Mouse (Mus musculus): ENCODE data around the gene Shank2.

The Shank2 gene

DNA sequence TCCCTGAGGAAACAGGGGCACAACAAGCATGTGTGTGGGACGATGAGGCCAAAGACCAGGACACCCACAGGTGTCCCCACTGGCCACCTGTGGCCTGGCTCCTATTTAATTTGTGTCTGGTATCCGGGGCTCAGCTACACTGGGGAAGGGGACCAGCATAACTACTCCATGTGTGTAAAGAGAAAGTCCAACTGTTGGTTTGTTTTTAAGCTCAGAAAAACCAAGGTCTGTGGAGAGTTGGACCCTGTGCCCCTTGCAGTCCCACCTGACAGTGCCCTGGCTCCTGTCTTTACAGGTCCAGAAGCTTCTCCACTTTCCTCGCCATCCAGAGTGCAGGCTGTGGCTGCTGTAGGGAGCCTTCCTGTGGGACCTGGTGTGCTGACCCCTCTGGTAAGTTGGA lies at the start of gene Shank2:
Gene Shank2 (plus strand): TSS at position 301 of the 400 bp plus-strand sequence.
- DNase-seq (ENCODE audit: low read depth, low spot score): no peak

DNA sequence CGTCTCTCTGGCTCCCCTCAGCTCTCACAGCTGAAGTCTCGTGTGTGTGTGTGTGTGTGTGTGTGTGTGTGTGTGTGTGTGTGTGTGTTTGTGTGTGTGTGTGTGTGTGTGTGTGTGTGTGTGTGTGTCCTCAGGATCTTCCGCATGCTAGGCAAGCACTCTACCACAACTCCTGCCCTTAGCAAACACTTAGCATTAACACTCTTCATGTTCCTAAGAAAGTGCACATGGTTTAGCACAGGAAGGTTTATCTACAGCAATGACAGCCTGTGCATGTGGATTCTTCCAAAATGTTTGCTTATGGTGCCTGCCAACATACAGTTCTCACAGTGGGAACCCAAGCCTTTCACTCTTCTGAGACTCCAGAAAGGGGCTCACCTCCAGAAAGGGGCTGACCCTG lies 49.6 kb upstream of the Shank2 start:
- DNase-seq (ENCODE audit: low read depth, low spot score): no peak

GRCm38 (mm10) chr7:143956575-143957295 lies 45.0 kb upstream of the Shank2 start:
- no peak for DNase-seq (ENCODE audit: low read depth, low spot score)

DNA sequence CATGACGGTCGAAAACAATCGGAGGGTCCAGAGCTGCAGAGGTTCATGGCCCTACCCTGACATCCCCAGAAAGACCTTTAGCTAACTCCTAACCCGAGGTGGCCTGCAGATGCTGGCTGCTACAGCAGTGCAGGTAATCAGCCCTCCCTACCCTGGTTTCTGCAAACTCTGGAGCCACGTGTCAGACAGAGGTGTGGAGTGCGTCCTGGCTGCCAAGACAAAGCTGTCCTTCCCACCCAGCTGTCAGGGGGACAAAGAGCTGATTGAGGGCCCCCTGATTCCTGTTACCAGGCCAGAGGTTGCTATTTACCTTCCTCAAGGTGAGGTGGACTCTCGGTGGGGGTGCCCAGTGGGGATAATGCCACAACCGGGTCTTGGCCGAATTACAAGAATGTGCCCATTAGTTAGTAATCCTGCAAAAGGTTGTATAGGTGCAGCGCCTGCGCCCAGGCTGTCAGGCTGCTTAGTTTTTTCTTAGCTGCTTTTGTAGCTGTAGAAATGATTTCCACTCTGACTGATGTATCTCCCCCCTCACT lies 43.6 kb upstream of the Shank2 start:
- DNase-seq (ENCODE audit: low read depth, low spot score): no peak

DNA sequence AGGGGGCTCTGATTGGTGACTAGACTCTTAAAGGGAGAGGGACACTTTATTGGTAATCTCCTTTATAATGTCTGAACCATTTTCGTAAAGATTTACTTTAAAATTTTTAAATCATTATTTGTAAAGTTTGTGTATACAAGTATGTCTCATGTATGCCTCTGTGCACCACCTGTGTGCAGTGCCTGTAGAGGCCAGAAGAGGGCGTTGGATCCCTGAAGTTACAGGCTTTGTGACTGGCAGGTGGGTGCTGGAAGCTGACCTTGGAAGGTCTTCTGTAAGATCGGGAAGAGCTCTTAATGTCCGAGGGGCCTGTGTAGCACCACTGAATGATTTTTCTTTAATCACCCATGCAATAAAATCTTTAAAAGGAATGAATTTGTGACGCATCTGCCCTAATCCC lies 37.9 kb upstream of the Shank2 start:
- peak; percentile 40 for DNase-seq (ENCODE audit: low read depth, low spot score)

DNA sequence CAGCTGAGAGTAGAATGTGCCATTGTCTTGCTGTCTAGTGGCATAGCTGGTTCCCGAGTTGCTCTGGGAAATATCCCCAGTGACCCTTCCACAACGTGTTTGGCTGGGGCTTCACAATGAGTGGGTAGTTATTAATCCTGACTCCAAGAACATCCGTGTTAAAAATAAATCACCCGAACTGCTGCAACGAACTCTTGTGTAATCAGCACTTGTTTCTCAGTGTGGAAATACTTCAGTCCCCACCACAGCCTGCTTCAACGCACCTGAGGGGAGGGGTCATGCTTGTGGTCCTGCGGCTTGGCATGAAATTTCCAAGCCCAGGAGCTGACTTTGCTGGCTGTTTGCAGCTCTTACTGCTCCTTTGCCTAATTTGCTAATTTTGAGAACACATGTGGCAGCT lies 35.1 kb upstream of the Shank2 start:
- no peak for DNase-seq (ENCODE audit: low read depth, low spot score)

DNA sequence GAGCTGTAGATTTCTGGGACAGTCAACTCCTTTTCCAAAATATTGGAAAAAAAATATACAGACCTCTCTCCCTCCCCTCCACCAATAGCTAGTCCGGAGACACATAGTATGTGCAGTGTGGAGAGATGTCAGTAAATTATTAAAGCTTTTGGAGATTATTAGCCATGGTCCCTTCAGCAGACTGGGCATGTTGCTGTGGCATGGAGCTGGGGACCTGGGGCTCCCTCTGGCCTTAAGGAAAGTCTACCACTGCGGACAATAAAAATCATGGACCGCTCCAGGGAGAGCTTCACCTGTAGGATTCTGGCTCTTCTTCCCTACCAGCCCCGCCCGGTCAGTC lies 24.3 kb upstream of the Shank2 start:
- DNase-seq (ENCODE audit: low read depth, low spot score): no peak

GRCm38 (mm10) chr7:143977831-143978682 lies 23.7 kb upstream of the Shank2 start:
- DNase-seq (ENCODE audit: low read depth, low spot score): peak; percentile 54

- peak; percentile 91 for DNase-seq (ENCODE audit: low read depth, low spot score)
Measured at GRCm38 (mm10) chr7:143978741-143979371, 22.9 kb upstream of the Shank2 start.

- no peak for DNase-seq (ENCODE audit: low read depth, low spot score)
Measured at GRCm38 (mm10) chr7:143979986-143980385, 21.7 kb upstream of the Shank2 start.

- no peak for DNase-seq (ENCODE audit: low read depth, low spot score)
Measured at GRCm38 (mm10) chr7:143986281-143986680, 15.4 kb upstream of the Shank2 start.

DNA sequence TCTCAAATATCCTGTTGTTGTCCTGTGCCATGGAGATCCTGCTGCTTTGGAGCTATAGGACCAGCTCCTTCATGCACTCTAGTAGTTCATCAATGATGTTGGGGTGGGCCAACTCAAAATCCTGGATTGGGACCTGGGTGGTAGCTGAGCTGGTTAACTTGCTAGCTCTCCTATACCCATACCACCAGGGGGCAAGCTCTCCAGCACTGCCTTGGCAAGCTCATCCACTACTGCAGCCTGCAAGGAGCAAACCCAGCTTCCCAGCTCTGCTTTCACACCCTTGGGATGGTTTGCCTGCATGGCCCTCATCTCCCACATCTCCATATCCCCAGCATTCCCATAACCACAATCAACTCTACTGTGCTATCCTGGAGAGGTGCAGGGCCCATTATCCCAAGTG lies 10.6 kb upstream of the Shank2 start:
- no peak for DNase-seq (ENCODE audit: low read depth, low spot score)

- no peak for DNase-seq (ENCODE audit: low read depth, low spot score)
Measured at GRCm38 (mm10) chr7:143999073-143999472, 2.7 kb upstream of the Shank2 start.

- no peak for DNase-seq (ENCODE audit: low read depth, low spot score)
Measured at GRCm38 (mm10) chr7:144003471-144003870, 1.7 kb downstream of the Shank2 start.

DNA sequence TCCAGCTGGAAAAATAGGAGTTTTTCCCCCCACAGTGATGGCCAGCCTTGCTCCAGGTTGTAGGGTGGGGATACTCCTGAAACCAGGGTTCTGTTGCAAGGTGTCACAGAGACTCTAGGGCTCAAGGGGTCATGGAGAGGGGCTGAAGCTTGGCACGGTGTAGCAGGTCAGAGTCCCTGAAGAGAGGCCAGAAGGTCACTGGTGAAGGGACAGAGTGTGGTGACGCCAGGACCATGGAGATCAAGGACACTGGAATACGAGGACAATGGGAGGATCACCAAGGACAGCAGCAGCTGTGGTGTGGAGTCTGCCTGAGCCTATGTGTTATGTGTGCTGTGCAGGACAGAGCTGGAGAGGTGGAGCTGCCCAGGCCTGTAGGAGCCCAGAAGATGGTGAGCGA lies 6.4 kb downstream of the Shank2 start:
- DNase-seq (ENCODE audit: low read depth, low spot score): no peak

GRCm38 (mm10) chr7:144008985-144009384 lies 7.3 kb downstream of the Shank2 start:
- no peak for DNase-seq (ENCODE audit: low read depth, low spot score)

DNA sequence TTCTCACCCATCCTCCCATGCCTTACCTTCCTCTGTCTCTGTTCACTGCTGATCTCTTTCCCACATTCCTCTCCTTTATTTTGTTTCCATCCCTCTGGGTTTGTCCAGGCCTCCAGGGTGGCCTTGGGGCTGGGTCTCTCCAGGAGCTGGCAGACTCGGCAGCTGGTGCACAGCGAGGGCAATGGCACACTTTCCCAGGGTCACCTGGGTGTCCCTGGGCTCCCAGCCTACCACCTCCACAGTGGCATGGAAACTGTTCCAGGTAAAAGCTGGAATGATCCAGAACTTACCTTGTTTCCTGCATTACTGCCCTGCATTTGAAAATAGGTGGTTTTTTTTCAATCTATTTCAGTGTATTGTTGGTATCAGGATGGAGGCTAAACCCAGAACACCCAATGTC lies 12.8 kb downstream of the Shank2 start:
- no peak for DNase-seq (ENCODE audit: low read depth, low spot score)

DNA sequence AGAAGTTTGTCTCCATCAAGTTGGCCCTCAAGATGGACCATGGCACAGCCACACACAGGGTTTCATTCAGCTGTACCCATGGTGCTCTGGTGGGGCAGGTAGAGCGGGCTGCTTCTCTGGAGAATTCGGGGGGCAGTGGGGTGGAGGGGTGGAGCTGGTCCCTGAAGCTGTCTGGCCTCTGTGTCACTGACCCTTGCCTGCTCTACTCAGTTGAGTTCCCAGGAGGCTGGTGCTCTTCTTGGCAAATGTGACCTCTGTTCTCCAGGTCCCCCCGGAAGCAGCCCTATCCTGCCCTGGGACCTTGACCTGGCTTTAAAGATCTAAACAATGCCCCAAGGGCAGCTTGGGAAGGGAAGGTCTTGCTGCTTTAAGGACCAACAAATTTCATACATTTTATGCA lies 20.1 kb downstream of the Shank2 start:
- no peak for DNase-seq (ENCODE audit: low read depth, low spot score)

DNA sequence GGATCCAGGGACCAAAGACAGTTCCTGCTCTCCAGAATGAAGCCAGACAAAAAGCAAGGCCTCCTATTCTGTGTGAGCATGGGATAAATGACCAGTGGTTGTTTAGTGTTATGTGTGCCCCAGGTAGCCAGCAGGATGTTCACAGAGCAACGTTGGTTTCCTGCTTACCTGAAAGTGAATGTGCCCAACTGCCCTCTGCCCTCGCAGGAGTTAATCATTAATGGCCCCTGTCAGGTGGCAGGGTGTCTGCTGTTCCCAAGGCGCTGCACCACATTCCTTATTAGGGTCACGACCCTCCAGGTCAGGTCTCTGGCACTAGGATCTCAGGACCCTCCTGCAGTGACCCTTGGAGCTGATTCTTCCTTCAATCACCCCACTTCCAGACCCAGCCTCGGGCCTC lies 21.0 kb downstream of the Shank2 start:
- DNase-seq (ENCODE audit: low read depth, low spot score): no peak

GRCm38 (mm10) chr7:144023561-144023960 lies 21.8 kb downstream of the Shank2 start:
- no peak for DNase-seq (ENCODE audit: low read depth, low spot score)

- DNase-seq (ENCODE audit: low read depth, low spot score): peak; percentile 49
Measured at GRCm38 (mm10) chr7:144026024-144026752, 24.5 kb downstream of the Shank2 start.

DNA sequence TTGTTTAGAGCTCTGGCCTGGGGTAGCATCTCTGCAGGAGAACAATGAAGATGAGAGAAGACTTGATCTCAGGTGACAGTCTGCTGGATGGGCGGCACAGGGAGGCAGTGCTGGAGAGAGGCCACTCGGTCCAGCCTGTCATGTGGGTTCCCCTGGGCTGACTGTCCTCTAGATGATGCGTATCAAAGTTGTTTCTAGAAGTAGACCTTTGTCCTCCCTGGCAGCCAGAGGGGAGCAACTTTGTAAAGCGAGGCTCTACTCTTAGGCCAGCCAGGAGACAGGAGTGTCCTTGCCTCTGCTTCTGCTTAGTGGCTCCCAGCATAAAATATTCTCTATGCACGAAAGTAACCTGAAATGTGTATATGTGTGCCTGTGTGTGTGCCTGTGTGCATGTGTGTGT lies 27.5 kb downstream of the Shank2 start:
- no peak for DNase-seq (ENCODE audit: low read depth, low spot score)

Measured in ZHBTc4 (cell line).